23 mouse cellular contexts compared by ENCODE assay signal in genomic region chr7:132145227-132145800, GRCm38 (mm10). TPM values are rescaled to one million over a fixed set of nuclear protein-coding genes. Genes with fewer than 3 reads are reported as not detected.
DNase-seq lines count a peak whose midpoint lies in the region; ATAC-seq lines count a peak whose summit lies in the region.
"Had no signal": no experiment of that assay in that cellular context is flagged by ENCODE, and none has a peak within 500 bp of the region (broad histone marks: within the 10 kb centered on the region; RNA-seq: fewer than 3 reads in every experiment).

No protein-coding gene starts in this region.

- DNase-seq in forebrain, embryonic 14.5 days (ENCODE audit: low spot score), result peak; percentile 31
- peak; percentile 22 for DNase-seq in right cerebral cortex, postnatal 4 days
- DNase-seq in right cerebral cortex, adult 2 months (ENCODE audit: low spot score in 2 of 2), result no peak
- DNase-seq in forelimb bud, embryonic 11.5 days (ENCODE audit: low read depth, low spot score), result peak; percentile 35
- DNase-seq in MN1 (ENCODE audit: low spot score), result no peak
- DNase-seq in lung, postnatal 25 days (ENCODE audit: low spot score), result no peak
- DNase-seq: adrenal gland, postnatal 25 days; cerebellum, adult 11 months; cerebellum, adult 9-11 months; heart, postnatal 4 days; kidney, adult 18-20 months; liver; lung, postnatal 4 days; midbrain, embryonic 14.5 days; thymus, adult 2 months had no signal

- WGBS in forebrain, embryonic 14.5 days, result 75% methylated on average over 15 of the region's 15 CpGs
- 58% methylated on average over 15 of the region's 15 CpGs for WGBS in forebrain, embryonic 16.5 days

- no peaks in the 10 kb centered on the region for H3K27me3 ChIP-seq in forebrain, embryonic 14.5 days (replicated peaks; ENCODE audit: control insufficient read depth, insufficient read depth, low read length)
- no peaks in the 10 kb centered on the region for H3K27me3 ChIP-seq in forebrain, embryonic 16.5 days (replicated peaks; ENCODE audit: control insufficient read depth, insufficient read depth, low read length)
- H3K27me3 ChIP-seq: heart, embryonic 15.5 days; liver, embryonic 15.5 days; lung, embryonic 15.5 days had no signal

- H3K4me1 ChIP-seq in forebrain, embryonic 14.5 days (ENCODE audit: control insufficient read depth, insufficient read depth, low read length), result no peaks in the 10 kb centered on the region
- no peaks in the 10 kb centered on the region; the same call in 1 of the 2 replicates for H3K4me1 ChIP-seq in forebrain, embryonic 16.5 days (replicated peaks; ENCODE audit: control insufficient read depth, insufficient read depth, low read length)
- H3K4me1 ChIP-seq: forebrain, embryonic 10.5 days; heart, embryonic 15.5 days; liver, embryonic 15.5 days; lung, embryonic 15.5 days had no signal

- no peaks in the 10 kb centered on the region for H3K9me3 ChIP-seq in forebrain, embryonic 14.5 days (replicated peaks; ENCODE audit: control insufficient read depth, low read length)
- H3K9me3 ChIP-seq in forebrain, embryonic 16.5 days (ENCODE audit: control insufficient read depth, low read length), result no peaks in the 10 kb centered on the region
- H3K9me3 ChIP-seq: forebrain, embryonic 10.5 days; heart, embryonic 15.5 days; liver, embryonic 15.5 days; lung, embryonic 15.5 days had no signal

- no peak for ATAC-seq in forebrain, embryonic 14.5 days
- ATAC-seq in forebrain, embryonic 16.5 days, result no peak
- ATAC-seq: CD4-positive, CD25-positive, alpha-beta regulatory T cell, adult 4 months; inflammation-experienced regulatory T-cells, adult 6 months had no signal

- no peak overlapping the region for H3K27ac ChIP-seq in forebrain, embryonic 14.5 days (ENCODE audit: low read depth, low read length)
- H3K27ac ChIP-seq in forebrain, embryonic 16.5 days (ENCODE audit: low read length), result no peak overlapping the region
- H3K27ac ChIP-seq: forebrain, embryonic 10.5 days; heart, embryonic 15.5 days; hindbrain, embryonic 14.5 days; liver, embryonic 15.5 days; lung, embryonic 15.5 days had no signal

- no peak overlapping the region for H3K4me2 ChIP-seq in forebrain, embryonic 14.5 days (ENCODE audit: low read length)
- no peak overlapping the region for H3K4me2 ChIP-seq in forebrain, embryonic 16.5 days (ENCODE audit: low read length)
- H3K4me2 ChIP-seq: heart, embryonic 15.5 days; hindbrain, embryonic 14.5 days; liver, embryonic 15.5 days; lung, embryonic 15.5 days had no signal

- H3K36me3 ChIP-seq in forebrain, embryonic 14.5 days (ENCODE audit: control insufficient read depth, insufficient read depth, low read length), result no peaks in the 10 kb centered on the region
- H3K36me3 ChIP-seq in forebrain, embryonic 16.5 days (ENCODE audit: control insufficient read depth, insufficient read depth), result no peaks in the 10 kb centered on the region
- H3K36me3 ChIP-seq: forebrain, embryonic 10.5 days; heart, embryonic 15.5 days; liver, embryonic 15.5 days; lung, embryonic 15.5 days had no signal

- no peak overlapping the region for H3K9ac ChIP-seq in forebrain, embryonic 14.5 days (ENCODE audit: low read length)
- H3K9ac ChIP-seq in forebrain, embryonic 16.5 days (replicated peaks; ENCODE audit: low read depth, low read length), result no peak overlapping the region
- H3K9ac ChIP-seq: heart, embryonic 15.5 days; hindbrain, embryonic 14.5 days; liver, embryonic 15.5 days; lung, embryonic 15.5 days had no signal

- H3K4me3 ChIP-seq in forebrain, embryonic 14.5 days (ENCODE audit: low read depth, low read length), result no peak overlapping the region
- no peak overlapping the region for H3K4me3 ChIP-seq in forebrain, embryonic 16.5 days (replicated peaks; ENCODE audit: low read length)
- H3K4me3 ChIP-seq: forebrain, embryonic 10.5 days; heart, embryonic 15.5 days; liver, embryonic 15.5 days; lung, embryonic 15.5 days had no signal

RNA-seq across cellular contexts. Expression of gene Cpxm2, which starts 9.2 kb away (rescaled TPM):
- 1.2 and 1.6 TPM in 2 replicates for polyA plus RNA-seq in forebrain, embryonic 14.5 days (2014; fragmentation: Nextera tagmentation; extraction: Ambion mirVana)
- 1.5 and 3.0 TPM in 2 replicates for polyA plus RNA-seq in forebrain, embryonic 16.5 days (2015; fragmentation: Nextera tagmentation; extraction: Ambion mirVana)
- polyA plus RNA-seq: CD4-positive, CD25-positive, alpha-beta regulatory T cell, adult 4 months; inflammation-experienced regulatory T-cells, adult 6 months had no signal

Comparison
In these comparisons a context has a peak if more than half of its experiments do, and no peak if none do; other contexts are left out.
1. DNase-seq: peak in forebrain, embryonic 14.5 days (single experiment), right cerebral cortex, postnatal 4 days (single experiment) and forelimb bud, embryonic 11.5 days (single experiment); none in right cerebral cortex, adult 2 months (0 of 2), MN1 (single experiment) and lung, postnatal 25 days (single experiment).